Mouse (Mus musculus): ENCODE measurements at regions not wholly inside any gene's neighbourhood (a gene's known extent, or its start where the extent isn't known, plus 50 kb on each side); places are given as distances from the start of the nearest gene placed in this dataset.
"Not testable (repeated sequence)": the region's sequence is repeated elsewhere in the genome, so short reads cannot be mapped to it uniquely, and the experiment has no call there.

DNA sequence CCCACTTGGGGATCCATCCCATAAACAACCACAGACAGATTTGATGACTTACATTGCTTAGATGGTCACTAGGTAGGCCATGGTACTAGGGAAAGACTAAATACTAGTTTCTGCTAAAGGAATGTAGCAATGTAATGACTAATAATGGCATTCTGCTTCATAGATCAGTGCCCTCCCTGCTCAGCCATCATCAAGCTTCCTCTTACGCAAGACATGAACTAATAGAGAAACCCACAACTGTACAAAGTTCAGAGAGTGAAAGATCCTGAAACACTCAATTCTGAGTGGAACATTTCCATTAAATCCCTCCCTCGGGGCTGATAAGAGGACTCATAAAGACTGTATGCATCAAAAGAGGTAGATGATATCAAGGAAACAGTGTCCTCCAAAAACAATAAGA lies 198.4 kb upstream of the Speer4f2 start:
- DNase-seq (ENCODE audit: extremely low read depth, insufficient read length, low spot score): no peak

DNA sequence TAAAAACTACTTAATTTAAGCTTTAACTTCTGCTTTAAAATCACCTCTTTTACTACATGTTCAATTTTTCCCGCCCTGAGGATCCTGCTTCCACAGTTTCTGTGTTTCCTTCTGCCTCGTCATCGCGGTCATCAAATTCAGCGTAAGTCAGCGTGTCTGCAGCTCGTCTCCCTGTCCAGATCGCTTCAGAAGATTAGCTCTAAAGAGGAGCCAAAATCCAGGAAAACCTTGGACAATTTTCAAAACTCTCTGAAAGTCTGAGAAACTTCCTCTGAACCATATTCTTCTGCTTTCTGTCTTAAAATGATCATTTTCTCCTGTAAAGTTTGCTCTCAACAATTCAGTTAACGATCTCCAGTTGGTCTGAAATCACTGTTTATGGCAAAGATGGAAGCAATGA lies 196.2 kb upstream of the Speer4f2 start:
- no peak for DNase-seq (ENCODE audit: extremely low read depth, insufficient read length, low spot score)

DNA sequence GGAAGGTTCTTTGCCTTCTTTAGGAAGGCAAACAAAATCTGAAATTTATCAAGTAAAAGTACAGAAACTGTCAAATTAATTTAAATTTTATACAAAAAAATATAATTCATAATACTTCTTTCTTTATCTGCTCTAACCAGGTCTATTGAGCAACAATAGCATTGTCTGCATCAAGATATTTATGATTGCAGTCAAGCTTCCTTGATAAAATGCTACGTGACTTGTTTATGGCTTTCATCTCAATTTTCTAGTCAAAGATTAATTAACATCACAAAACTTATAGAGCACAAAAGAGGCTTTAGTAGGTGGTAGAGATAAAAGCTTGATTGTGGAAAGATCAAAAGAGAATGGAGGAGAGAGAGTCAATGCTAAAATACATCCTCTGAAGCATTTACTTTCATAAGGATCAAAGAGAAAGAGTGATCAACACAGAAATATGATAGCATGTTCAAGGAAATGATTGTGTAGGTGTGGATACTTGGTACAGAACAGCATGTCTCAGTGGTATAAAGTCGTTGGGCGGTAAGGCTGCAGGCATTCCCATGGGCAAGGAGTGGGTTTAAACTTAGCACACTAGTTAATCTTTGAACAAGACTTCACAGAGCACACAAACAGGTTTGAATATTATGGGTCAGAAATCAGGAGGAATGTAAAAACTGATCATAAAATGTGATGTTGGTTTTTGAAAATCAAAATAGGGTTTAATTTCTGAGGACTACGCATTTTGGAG lies 164.3 kb upstream of the Speer4f2 start:
- DNase-seq (ENCODE audit: extremely low read depth, insufficient read length, low spot score): no peak

DNA sequence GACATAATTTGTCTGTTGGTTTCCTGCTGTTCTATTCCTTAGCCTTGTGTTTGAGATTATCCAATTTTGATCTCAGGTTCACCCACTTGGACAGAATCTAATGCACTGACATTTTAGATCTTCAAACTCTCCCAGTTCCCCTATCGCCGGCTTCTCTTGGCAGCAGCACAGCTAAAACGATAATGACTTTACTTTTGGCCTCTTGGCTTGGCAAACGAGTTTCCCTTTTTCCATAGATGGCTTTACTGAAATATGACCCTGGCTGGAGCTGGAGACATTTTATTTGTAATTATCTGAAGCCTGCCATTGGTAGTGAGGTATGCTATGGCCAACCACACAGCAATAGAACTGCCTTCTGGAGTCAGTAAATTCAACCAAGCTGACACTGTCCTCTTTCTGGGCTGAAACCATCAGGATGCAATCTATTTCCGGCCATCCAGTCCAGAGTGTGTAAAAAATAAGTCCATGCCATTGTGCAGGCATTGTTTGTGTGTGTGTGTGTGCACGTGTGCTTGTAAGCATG lies 162.2 kb upstream of the Speer4f2 start:
- DNase-seq (ENCODE audit: extremely low read depth, insufficient read length, low spot score): no peak

DNA sequence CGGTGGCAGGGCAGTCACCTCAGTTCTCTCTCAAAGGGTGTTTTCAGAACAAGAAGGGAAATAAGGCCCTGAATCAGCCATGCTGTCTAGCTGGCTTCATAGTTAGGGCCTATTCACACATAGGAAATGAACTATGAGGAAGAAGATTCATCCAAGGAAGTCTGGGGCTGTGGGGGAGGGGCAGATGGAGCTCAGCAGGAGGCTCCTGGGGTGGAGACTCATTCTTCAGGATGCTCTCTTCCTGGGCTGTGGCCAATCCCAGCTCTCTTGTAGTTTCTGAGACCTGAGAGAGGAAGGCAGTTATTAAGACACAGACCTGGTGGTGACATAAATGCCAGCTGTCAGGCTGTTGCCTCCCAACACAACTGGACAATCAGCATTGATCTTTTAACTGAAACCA lies 149.4 kb upstream of the Speer4f2 start:
- not testable (repeated sequence) for DNase-seq (ENCODE audit: extremely low read depth, insufficient read length, low spot score)

DNA sequence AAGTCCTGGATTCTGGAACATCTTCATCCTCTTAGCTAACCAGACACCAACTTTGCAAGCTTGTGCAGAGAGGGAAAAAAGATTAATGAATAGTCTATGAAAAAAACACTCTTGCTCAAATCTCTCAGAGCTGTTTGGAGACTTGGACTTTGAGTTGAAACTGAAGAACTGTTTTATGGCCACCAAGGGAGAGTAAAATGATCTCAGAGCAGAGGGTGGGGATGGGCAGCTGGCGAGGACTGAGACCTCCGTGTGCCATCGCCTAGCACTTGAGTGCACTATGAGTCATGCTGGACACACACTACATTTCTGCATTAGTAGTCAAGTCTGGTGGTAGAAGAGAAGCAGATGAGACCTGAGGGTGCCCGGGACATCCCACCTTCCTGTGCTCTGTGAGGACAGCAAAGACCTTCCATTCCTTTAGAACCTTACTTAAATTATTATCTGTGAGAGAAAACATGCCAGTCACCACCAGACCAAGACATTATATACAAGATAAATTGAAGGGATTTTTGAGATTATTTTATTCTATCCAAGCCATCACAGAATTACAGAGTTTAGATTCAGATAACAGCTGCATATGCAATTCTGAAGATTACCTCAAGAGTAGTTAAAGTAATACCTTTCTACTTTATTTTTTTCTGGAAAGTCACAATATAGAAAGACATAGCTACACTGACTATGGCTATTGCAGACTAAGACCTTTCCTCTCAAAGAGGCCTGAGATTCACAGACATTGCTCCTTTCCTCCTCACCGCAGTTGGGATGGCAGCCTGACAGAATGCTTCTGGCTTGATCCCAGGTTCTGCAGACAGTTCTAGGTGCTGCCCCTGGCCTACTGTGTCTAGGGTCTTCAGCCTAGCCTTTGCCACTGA lies 125.0 kb upstream of the Speer4f2 start:
- no peak for DNase-seq (ENCODE audit: extremely low read depth, insufficient read length, low spot score)

DNA sequence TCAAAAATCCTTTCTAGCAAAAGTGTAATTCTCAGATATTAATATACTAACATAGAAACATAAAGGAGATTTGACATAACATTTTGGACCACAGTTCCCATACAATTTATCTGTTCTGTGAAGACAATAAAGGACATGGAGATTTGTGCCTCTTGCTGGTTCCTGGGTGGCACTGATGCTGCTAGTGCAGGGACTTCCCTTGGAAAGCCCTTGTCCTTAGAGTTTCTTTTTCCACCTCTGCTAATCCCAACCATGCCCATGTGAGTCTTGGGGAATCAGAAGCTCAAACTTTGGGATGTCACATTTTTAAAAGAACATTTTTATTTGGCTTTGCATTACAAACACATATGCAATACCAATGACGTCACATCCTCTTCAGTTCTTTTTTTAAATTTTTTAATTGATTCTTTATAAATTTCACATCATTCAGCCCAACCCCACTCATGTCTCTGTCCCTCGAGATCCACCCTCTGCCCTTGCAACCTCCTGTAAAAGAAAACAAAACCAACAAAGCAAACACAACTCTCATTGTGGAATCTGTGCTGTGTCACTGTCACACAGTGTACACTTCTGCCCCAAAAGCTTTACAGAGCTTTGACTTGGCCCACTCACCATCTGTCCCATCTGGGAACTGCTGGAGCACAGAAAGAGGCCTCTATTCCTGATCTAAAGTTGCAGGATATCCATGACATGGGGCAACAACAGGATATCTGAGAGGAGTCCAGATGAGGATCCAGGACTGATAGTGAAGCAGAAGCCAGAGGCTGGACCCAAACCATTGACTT lies 112.2 kb upstream of the Speer4f2 start:
- DNase-seq (ENCODE audit: extremely low read depth, insufficient read length, low spot score): no peak

DNA sequence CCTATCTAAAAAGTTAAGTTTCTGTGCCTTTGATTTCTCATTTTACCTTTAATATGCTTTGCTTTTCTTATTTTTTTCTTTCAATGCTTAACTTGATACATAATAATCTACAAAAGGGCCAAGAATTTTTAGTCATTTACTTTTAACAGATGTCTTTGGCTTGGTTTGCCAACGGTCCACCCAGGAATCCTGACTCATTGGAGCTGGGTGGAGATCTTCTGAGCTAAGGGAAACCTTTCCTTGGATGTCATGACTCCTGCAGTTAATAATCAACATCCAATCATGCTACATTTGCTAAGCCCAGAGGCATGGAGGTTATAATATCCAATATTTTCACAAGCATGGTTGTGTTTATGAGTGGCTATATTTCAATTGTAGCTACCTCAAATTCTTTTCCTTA lies 110.9 kb upstream of the Speer4f2 start:
- no peak for DNase-seq (ENCODE audit: extremely low read depth, insufficient read length, low spot score)

DNA sequence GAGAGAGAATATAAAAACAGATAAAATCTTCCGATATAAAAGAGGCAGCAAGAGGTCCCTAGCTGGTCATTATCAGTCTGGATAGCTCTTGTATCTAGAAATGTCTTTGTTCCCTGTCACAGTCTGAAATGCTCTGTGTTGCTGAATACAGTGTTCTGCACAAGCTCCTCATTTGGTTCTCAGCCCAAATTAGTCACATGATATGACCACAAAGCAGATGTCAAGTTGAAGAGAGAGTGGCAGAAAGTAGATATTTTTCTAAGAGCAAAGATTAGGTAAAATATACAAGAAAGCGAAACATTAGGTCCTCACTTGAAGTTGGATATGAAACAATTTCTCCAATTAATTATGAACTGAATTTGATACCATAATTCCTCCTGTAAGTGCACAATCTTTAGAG lies 101.8 kb upstream of the Speer4f2 start:
- DNase-seq (ENCODE audit: extremely low read depth, insufficient read length, low spot score): no peak

DNA sequence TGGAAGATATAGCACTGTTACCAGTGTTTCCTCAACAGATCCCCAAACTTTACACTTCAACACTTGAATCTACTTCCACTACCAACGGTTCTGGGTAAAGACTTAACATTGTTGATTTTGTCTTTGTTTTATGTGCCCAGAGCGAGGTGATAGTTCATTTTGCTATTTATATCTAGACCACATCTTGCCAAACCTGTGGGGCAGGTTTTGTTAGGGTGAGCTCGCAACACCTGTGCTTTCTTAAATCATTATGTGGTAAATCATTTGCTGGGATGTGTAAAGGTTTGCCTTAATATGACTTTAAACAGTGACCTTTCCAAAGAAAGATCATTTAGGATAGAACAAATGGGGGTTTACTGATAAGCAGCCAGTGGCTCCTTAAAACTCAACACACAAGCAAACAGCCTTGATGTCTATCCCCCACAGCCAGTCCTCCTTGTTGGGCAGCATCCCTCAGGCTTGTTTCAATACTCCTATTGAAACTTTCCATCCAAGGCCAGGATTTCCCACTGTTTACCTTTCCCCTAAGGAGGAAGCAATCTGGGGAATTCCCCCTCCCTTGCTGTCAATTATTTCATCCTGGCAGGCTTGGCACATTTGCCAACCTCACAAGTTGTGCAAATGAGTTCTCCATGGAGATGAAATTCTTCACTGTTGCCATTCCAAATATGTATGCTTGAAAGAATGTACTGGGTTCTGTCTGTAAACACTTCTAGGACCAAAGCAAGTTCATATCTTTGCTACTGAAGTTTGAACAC lies 101.1 kb upstream of the Speer4f2 start:
- peak; percentile 0 for DNase-seq (ENCODE audit: extremely low read depth, insufficient read length, low spot score)

DNA sequence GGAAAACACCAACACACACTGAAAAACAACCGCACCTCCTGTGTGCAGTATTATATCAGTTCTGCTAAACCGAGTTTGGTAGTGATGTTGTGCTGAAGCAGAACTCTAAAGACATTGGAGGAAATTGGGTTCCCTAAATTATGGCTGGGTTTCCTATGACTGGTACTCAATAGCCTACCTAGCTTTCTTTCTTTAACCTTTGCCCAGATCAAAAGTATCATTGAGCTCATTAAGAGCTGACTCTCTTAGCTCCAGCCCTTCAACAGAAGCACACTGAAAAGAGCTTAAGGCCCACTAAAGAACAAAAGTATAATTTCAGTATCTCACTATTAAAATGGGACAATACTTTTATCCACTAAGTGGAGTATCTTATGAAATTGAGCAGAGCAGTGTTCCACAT lies 97.6 kb upstream of the Speer4f2 start:
- no peak for DNase-seq (ENCODE audit: extremely low read depth, insufficient read length, low spot score)

DNA sequence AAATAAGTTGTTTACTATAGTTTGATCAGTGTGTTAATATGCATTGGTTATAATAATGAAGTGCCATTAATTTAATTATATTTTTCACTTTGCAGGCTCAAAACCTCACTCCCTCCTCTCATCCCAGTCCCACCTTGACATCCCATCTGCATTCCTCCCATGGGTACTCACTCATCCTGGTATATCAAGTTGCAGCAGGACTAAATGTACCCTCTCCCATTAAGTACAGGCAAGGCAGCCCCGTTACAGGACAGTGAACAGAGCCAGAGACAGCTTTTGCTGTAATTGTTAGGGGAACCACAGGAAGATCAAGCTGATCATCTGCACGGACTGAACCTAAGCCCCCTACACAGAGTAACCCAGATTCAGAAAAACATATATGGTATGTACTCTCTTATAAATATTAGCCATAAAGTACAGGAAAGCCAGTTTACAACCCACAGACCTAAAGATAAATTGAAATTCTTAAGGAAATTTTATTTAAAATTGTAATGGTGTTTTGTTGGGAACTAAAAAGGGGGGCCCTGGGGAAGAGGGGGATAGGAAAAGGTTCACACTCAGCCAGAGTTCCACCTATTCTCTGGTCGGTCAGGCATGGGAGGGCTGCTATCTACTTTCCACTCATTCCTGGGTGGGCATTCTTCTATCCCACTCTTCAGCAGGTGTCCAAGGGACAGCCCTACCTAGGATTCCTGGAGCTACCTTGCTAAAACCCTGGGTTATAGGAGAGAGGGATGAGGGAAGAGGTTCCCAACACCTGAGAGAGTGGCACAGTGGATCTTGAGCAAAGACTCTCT lies 96.0 kb upstream of the Speer4f2 start:
- DNase-seq (ENCODE audit: extremely low read depth, insufficient read length, low spot score): no peak

DNA sequence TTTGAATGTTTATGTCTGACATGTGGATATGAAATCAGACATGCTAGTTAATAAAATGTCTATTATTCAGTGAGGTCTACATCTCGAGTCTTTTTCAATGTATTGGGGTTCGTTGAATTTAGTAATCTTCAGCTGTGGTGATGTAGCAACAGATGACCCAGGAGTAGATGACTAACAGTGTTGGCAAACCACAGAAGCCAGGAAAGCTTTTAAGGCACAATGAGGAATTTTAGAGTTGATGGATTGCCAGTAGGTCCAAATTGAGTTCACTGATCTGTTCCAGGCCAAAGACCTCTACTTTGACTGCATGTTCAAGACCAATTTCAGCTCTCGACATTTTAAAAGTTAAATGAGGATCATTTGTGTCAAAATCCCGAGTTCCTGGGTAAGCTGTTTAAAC lies 92.8 kb upstream of the Speer4f2 start:
- DNase-seq (ENCODE audit: extremely low read depth, insufficient read length, low spot score): peak; percentile 1

DNA sequence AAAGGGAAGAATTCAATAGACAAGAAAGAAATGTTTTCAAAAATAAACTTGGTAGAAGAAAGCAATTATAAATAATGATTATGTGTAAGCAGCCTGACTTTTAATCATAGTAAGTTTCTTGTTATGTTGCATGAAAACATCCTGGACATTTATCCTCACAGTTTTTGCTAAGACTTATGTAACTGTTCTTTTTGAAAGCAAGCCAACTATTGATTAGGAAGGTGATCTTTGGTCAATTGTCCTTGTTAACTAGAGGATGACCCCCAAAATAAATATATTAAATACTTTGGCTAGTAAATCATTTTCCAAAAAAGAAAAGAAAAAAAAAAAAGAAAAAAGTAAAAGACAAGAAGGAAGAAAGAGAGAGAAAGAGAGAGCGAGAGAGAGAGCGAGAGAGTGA lies 92.0 kb upstream of the Speer4f2 start:
- no peak for DNase-seq (ENCODE audit: extremely low read depth, insufficient read length, low spot score)

DNA sequence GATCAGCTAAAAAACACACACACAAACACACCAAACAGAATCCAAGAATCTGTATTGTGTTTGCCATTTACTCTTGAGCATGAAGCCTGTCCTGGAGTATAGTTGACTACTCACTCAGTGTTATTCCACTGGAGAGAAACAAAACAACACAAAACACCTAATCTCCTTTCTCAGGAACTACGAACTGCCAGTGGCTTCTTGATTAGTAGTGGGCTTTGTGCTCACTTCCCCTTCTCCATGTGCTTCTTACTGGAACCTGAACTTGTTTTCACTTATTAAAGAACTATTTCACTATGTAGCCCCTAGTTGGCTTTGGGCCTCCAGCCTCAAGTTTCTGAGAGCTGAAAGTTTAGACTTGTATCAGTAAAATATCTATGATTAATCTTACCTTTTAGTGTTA lies 84.0 kb upstream of the Speer4f2 start:
- no peak for DNase-seq (ENCODE audit: extremely low read depth, insufficient read length, low spot score)

DNA sequence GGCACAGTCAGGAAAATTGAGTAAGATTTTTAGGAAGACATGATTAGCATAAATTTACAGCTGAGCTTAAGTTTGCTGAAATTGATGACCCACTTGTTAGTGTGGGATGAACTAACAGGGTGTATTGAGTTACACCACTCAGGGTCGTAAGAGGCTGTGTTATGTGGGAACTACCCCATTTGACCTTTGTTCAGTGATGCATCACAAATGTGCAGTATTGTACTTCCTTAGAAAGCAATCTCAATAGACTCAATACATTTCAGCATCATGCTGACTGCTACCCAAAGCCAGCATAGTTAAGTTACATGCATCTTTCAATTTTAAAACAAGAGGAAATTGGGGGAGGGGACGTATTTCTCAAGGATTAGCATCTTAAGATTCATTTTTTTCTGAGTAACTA lies 80.4 kb upstream of the Speer4f2 start:
- DNase-seq (ENCODE audit: extremely low read depth, insufficient read length, low spot score): no peak

DNA sequence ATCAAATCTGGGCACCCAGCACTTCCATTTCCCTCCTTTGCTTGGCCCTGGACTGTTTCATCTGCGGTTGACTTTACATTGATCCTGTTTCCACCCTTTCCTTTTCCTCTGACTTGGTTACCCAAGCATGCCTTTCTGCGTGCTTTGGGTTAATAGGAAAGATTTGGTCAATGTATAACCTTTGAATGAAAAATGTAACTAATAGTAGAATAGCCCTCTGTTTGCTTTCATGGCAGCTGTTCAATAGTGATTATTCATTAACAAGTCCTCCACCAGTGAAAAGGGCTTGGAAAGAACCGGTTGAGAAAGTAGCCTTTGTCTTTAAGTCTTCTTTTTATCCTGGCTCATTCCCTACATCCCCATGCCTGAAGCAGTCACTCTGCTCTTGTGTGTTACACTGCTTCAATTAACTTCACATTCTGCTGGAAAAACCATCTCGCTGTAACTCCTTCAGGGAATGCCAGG lies 76.4 kb upstream of the Speer4f2 start:
- no peak for DNase-seq (ENCODE audit: extremely low read depth, insufficient read length, low spot score)

DNA sequence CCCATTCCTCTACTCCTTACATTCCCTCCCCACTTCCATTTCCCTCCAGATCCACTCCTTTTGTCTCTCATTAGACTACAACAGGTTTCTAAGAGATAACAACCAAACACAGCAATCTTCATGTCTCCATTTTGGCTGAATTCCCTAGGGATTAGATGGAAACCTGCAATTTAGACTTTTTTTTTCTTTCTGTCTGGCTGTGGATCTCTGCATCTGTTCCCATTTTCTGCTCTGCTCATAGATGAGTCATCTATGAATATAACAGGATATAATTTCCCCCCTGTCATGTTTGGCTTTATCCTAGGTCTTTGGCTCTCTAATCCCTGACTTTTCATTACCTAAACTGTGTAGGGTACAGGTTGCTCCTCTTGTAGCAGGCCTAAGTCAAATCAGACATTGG lies 73.1 kb upstream of the Speer4f2 start:
- no peak for DNase-seq (ENCODE audit: extremely low read depth, insufficient read length, low spot score)

DNA sequence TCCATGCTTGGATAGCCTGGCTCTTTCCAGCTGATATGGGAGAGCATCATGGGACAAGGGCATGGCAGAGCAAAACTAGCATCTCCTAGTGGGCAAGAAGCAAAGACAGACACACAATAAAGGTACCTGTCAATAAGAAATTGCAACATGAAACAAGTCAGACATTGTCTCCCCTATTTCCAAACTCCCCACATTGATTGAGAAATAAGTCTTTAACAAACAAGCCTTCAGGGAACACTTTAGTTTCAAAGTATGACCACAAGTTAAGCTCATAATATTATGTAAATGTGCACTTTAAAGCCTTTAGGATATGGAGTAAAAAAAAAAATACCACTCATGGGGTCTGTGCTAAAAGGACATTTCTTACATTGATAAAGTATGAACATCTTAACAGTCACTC lies 51.5 kb upstream of the Speer4f2 start:
- no peak for DNase-seq (ENCODE audit: extremely low read depth, insufficient read length, low spot score)
